Mouse (Mus musculus): Measurements from ENCODE around the gene Nlgn1. TPM values are rescaled to one million over a fixed set of nuclear protein-coding genes. Genes with fewer than 3 reads are reported as not detected.

The Nlgn1 gene
- total RNA-seq, 2 experiments from 2014 or later = not detected

DNA sequence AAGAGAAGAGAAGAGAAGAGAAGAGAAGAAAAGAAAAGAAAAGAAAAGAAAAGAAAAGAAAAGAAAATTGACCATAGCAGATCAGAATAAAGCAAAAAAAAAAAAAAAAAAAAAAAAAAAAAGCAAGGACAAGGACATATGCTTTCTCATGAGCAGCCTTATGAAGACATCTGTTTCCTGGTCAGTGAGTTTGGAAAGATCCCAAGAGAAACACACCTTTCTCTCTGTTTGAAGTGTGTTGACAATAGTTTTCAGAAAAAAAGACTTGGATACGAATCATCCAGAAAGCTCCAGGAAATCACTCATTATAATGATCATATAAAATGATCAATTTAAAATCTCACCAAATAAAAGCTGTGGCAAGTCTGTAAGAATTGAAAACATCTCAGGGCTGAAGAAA is 230.0 kb downstream of the Nlgn1 start:
- no peak for ATAC-seq (ENCODE audit: poor library complexity, severe bottlenecking)

DNA sequence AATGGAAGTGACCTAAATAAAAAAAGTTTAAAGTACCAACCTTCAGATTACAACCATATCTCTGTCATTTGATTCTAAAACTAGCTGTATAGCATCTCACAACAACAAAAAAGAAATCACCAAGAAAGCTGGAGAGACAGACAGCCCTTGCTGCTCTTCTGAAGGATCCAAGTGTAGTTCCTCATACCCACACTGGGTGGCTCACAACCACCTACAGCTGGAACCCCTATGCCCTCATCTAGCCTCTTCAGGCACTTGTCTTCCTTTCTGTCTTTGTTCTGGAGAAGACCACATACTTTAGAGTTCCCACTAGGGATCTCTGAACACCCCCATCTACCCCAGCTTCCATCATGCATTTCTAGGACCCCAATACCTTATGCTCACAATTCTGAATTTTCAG is 236.7 kb downstream of the Nlgn1 start:
- no peak for ATAC-seq (ENCODE audit: poor library complexity, severe bottlenecking)

DNA sequence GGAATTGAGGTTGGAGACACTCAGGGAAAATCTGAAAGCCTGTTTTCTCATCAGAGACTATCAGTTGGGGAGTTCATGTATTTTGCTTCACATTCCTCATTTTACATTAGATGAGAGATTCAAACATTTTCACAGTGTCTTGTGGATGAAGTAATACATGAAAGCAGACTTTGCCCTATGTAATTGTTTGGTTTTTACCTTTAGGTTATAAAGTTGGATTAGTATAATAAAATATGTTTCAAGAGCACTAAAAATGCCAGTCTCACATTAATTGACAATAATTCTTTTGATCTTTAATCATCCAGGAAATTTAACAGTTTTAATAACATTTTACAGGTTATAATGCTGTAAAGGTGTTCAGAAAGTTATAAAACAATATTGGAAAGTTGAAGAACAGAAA is 262.9 kb downstream of the Nlgn1 start:
- no peak for ATAC-seq (ENCODE audit: poor library complexity, severe bottlenecking)

DNA sequence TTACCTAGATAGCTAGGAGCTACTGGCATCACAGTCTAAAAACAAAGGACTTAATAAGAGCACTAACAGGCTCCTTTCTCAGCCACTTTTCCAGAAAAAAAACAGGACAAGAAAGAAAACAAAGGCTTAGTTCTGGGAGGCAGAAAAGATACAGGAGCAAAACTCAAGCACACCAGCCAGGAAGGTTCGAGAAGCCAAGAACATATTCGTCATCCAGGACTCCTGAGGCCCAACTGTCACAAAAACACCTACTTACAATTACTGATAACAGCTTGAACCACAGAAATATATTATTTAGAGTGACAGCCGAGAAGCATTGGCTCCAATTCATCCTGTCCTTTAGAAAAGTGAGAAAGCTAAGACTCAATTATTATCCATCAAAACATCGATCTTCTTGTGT is 281.5 kb downstream of the Nlgn1 start:
- ATAC-seq (ENCODE audit: poor library complexity, severe bottlenecking) = no peak

DNA sequence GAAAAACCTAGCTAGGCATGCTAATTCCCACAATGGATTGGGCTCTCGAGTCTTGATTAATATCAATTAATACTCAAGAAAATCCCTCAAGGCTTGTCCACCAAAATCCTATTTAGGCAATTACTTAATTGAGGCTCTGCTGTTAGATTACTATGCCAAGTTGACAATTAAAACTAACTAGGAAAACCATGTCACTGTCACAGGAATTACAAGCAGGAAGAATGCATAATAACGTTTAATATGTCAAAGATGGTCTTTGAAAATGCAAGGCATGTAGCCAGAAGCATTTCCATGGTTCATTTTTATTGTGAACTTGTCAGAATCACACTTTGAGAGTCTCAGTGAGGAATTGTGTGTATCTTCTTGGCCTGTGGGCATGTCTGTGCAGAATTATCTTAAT is 289.3 kb downstream of the Nlgn1 start:
- ATAC-seq (ENCODE audit: poor library complexity, severe bottlenecking) = no peak

DNA sequence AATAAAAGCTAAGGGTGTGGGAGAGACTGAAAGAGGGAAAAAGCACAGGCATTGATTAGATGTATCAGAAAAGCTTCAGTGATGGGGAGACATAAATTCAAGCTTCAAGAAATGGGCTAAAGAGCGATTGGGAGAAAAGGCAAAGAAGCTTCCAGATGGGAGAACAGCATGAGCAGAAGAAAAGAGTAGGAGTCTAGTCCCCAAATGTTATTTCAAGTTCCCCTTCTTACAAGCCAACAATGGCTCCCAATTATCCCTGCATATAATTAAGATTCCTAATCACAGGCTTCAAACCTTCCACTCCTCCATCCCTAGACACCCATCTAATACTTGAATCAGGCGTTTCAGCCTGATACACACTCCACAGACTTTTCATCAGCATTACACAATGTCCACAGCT is 292.6 kb downstream of the Nlgn1 start:
- no peak for ATAC-seq (ENCODE audit: poor library complexity, severe bottlenecking)

DNA sequence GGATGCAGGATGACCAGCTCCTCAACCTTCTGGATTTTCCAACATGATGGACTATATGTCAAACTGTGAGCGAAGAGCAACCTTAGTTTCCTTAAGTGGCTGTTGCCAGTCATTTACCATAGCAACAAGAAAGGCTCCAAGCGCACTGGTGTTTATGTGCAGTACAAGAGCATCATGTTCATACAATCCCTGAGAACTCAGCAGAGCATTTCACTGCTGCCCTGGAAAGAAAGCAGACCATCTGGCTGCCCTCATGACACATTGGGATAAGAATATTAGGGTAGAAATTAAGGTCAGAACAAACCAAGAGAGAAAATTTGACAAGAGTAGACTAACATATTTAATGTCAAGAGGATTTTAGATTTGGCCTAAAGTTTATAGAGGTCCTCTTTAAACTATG is 306.2 kb downstream of the Nlgn1 start:
- ATAC-seq (ENCODE audit: poor library complexity, severe bottlenecking) = no peak

DNA sequence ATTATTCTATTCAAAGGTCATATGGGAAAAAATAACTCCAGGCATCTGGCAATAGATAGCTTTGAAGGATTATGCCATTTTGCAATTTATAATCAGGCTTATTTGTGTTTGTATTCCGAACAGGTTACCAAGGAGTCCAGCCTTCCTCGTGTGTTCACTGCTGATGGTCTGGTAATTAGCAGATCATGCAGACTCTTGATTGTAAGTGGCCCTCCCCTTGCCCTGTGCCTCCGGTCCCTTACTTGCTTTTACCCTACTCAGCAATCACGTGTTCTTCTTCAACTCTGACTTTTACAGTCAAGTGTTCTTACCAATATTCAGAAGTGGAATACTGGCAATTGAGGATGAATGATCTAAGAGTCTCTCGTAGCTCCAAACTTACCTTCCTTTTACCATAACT is 309.0 kb downstream of the Nlgn1 start:
- ATAC-seq (ENCODE audit: poor library complexity, severe bottlenecking) = no peak

DNA sequence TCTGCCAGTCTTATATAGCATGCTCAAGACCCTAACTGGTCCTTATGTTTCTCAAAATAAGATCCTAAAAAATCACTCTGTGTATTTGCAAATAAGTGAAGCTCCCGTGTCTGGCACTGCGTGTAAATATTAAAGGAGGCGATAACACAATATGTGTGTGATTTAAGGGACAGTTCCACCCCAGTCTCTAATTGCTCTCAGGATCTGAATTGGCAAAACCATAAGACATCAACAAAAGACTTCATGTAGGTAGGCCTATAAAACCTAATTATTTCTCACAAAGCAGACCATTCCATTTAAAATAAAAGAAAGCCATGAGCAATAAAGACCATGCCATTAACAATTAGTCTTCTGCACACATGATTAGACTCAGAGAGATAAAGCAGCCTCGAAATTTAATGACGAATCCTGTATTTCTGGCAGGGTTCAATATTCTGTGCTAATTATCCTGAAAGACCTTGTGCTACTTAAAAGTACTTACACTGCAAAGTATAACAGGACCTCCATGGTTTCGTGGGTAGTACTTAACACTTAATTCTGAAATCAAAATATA is 310.6 kb downstream of the Nlgn1 start:
- no peak for ATAC-seq (ENCODE audit: poor library complexity, severe bottlenecking)

DNA sequence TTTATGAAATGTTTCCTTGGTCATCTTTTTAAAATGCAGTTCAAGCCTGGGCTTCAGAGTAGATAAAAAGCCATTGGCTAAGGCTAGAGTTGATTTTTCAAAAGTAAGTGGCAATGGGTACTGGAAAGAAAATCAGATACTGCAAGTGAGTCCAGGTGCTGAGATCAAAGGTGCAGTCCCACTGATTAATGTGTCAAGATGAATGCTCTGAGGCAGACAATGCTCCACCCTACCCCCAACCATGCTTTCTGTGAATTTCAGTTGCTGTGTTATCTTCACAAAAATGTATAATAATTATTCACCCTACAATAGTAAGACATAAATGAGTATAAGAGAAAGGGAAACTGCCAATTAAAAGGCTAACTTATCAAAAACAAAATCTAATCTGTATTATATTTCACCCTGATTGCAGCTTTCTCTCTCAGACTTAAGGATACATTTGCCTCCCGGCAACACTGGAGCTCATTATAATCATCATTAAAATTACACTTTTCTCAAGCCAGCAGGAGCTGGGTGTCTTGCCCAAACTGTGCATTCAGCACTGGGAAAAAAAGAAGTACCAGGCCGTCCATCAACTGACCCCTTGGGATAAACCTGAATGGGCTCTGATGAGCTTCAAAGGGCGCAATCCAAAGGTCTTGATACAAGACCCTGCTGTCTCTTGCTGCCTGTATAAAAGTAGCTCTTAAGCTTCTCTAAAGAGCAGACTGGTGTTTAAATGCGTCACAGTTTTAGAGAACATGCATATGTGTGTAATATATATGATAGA is 320.8 kb downstream of the Nlgn1 start:
- ATAC-seq (ENCODE audit: poor library complexity, severe bottlenecking) = no peak

DNA sequence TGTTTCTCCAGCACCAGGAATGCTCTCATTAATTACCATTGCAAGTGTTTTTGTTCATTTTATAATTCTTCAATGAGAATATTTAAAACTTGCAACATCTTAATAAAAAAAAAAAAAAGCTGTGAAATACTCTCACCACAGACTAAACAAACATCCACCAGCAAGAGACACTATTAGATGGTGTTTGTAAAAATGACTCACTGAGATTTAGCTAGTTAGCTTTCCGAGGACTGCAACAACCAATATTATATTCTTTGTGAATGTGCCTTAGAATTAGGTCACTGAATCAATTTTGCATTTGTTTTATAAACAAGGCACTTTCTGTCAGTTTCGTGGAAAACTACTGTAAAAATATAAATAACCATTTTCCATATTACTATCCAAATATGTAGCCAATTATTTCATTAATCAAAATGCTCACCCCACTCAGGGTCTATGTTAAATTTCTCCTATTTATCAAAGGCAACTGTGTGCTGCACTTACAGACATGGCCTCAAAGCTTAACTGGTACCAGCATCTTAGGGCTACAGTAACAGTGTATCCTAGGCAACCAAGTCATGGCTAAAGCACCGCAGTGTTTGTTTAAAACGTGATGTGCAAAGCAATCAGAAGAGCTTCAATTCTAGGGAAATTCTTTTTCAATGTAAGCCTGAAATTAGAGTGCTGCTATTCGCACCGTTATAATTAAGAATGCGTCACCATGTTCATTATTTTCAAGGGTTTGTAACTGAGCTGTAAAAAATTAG is 329.2 kb downstream of the Nlgn1 start:
- no peak for ATAC-seq (ENCODE audit: poor library complexity, severe bottlenecking)

DNA sequence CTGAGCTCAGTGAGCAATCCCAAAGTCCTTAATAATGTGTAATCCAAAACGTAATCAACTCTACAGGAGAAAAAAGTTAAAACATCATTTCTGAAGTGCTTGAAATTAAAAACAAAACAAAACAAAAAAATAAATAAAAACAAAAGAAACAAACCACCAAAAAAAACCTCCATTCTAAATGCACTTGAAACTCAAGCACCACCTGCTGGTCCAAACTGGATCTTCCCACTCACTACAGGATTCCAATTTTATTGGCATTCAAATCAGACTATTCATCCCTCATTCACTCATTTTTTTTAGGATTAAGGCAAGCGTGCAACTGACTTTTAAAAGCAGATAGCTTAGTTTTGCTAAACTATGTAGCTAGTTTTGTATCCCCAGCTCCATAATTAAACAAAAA is 329.9 kb downstream of the Nlgn1 start:
- no peak for ATAC-seq (ENCODE audit: poor library complexity, severe bottlenecking)

DNA sequence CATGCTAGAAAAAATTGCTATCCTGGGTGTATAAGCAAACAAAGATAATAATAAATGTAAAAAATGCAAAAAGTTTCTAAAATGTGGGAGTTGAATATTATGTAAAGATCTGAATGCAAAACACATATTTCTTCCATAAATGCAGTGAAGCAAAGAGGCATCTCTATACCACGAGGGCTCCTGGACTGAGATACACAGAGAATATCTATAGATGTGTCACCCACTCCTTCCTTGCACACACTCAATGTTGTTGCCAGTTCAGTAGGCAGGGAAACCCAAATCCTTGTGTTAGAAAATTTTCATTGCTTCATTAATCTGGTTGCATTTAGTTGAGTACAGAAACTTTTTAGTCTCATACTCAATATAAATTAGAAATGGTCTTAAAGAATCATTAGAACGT is 364.7 kb downstream of the Nlgn1 start:
- ATAC-seq (ENCODE audit: poor library complexity, severe bottlenecking) = no peak

DNA sequence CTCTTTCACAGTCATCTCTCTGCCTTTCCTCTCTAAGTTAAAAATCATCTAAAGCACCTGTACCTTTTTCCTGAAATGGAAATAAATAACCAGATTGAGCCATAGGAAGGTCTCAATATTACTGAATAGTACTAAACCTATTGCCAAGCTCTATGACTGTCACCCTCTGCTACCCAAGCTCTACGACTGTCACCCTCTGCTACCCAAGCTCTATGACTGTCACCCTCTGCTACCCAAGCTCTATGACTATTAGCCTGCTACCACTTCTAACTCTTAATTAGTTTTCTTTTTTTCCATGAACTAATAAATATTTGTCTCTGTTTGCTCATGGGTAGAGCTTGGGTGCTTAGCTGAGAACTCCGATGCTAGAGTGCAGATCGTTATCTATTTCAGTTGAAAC is 368.0 kb downstream of the Nlgn1 start:
- ATAC-seq (ENCODE audit: poor library complexity, severe bottlenecking) = no peak

DNA sequence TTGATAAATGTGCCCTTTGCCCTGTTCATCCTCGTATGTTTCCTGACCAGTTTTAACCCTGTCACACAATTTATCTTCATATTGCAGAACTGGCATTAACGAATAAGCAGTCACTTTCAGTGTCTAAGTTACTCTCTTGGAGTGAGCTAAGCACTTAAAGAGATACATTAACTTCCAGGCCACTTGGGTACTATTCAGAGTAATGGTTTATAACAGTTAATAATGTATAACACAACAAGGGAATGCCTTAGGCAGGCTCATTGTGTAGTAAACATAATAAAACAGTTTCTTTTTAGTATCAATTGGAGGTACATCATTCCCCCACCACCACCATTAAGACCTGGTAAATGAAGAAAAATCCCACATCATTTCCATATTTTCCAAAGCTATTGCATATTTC is 368.7 kb downstream of the Nlgn1 start:
- ATAC-seq (ENCODE audit: poor library complexity, severe bottlenecking) = no peak

DNA sequence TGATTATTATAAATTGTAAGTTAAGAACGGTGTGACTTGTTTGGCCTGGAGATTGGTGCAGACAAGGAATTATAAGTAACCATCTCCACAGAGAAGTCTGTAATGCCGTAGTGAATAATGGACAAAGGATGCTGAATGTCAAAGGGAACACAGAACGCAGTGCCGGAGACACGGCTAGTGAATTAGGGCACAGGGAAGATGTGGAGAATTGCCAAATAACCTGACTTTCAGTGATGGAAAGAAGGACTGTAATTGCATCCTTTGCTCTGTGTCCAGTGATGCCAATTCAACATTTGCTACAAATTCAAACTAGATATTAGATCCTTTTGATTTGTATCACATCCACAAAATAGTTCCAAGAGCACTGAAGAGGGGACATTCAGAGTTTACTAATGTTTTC is 415.7 kb downstream of the Nlgn1 start:
- ATAC-seq (ENCODE audit: poor library complexity, severe bottlenecking) = no peak

DNA sequence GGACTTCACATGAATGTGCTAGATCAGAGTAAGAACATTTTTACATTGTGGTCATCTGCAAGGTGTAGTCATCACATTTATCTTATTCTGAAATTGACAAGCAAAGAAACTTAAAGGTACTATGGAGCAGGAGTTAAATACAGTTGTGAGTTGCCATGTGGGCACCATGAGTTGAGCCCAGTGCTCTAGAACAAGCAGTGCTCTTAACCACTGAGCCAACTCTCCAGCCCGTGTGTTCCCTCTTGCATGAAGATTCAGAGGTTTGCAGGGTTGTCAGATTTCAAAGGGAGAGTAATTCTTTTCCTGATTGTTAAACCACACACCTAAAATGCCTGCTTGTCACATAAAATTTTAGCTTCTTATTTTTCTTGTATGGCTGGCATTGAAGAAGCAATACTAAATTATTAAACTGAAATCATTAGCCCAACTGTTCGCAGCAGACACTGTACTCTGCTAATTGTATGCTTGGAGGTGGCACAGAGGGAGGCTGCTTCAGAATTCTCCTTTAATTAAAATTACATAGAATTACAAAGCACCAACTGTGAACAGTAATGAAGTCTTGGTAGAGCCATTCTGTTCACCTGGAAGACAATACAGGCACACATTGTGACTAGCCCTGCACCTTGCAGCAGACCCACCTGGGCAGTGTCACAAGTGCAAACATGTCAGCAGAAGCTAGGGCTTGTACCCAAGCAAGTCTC is 417.7 kb downstream of the Nlgn1 start:
- ATAC-seq (ENCODE audit: poor library complexity, severe bottlenecking) = no peak

DNA sequence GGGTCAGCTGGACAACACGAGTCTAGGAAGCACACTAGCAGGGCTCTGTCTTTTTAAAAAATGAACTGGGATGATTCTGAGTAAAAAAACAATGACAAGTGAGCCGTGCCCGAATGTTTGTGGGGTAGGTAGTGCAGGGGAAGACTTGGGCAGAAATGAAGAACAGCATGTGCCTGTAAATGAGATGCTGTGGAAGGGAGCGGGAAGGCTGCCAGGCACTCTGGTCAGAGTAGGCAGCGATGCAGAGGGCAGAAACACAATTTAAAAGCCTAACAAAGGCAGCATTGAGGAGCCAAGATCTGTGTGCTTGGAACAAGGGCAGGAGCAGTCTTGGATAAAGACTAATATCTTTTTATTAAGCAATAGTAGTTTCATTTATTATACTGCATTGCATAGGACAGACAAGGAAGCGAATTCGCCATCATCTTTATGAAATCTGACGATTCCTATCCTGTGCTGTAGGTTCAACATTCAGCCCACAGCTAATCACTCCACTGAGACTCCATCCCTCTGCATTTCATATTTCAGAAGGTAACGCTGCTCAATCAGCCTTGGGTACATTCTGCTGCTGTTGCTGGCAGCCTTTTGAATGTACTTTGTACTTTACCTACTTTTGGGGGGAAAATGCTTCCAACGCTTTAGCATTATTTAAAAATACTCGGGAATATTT is 429.0 kb downstream of the Nlgn1 start:
- no peak for ATAC-seq (ENCODE audit: poor library complexity, severe bottlenecking)

DNA sequence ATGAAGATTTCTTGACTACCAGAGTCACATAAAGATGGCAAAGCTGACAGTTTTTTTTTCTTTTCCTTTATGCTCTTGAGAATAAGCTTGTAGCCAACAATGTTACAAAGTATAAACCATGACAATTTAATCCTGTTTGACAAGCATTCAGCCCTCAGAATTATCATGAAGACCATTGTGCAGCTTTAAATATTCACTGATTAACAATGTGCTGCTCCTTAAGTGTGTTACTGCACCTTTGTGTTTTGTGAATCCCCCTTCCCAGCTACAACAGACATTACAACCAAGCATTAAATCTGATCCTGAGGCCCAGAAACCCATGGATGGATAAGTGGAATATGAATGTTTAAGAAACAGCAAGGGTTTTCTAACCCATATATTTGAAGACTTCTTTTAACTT is 434.8 kb downstream of the Nlgn1 start:
- ATAC-seq (ENCODE audit: poor library complexity, severe bottlenecking) = no peak

DNA sequence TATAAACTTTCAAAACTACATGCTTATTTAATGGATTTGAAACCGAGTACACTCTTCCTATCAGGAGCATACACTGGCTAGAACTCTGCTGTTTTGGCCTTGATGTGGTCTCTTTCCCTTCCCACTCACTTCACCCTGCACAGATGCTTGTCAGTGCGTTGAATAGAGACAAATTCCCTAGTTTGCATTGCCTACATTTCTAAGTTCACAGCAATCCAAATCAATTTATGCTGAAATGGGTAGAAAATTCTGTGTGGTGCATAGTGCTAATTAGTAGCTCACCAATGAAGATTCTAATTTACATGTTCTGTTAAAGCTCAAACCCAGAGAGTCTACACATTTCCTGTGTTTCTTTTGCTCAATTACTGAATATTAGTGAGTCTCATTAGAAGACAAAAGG is 447.5 kb downstream of the Nlgn1 start:
- ATAC-seq (ENCODE audit: poor library complexity, severe bottlenecking) = no peak

DNA sequence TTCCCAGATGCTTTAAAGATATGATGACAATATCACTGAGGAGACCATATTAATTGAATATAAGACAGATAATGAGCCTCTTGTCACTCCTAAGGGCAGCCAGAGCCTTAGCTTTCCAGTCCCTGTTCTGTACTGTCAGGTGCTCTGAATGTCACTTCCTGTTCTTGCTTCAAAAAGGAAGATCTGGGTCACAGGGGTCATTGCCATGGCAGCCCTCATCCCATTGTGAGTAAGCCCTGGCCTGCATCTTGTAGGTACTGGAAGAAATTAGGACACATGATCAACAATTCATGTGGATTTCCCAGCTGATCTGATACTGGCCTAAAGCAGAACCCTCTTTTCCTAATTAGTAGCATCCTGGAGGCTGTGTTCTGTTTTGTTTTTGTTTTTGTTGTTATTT is 463.1 kb downstream of the Nlgn1 start:
- ATAC-seq (ENCODE audit: poor library complexity, severe bottlenecking) = no peak

Data from megakaryocyte, adult 5-6 weeks (primary cell).